Mouse (Mus musculus) limb, embryonic 12.5 days (tissue): ENCODE results near the gene Lrriq1. TPM values are rescaled to one million over a fixed set of nuclear protein-coding genes. Genes with fewer than 3 reads are reported as not detected.

ENCODE experiments used
- ATAC-seq: fragments of 200-750 bp; cut with Nextera tagmentation; 2 replicates; pipeline ENCODE4 v1.8.0; 2017; ENCODE audit warnings: low read depth, moderate TSS enrichment; ENCODE audit not compliant: insufficient number of reproducible peaks, insufficient read depth, low FRiP score, low TSS enrichment
- H3K27ac ChIP-seq: fragments of 300-500 bp; sonication (generic); 2 replicates; pipeline ENCODE4 v1.5.1; 2016; ENCODE audit warnings: mild to moderate bottlenecking, moderate library complexity
- H3K27me3 ChIP-seq: fragments of 300-500 bp; sonication (generic); 2 replicates; pipeline ENCODE4 v1.6.1; 2016; ENCODE audit warnings: mild to moderate bottlenecking, moderate library complexity
- H3K36me3 ChIP-seq: fragments of 300-500 bp; sonication (generic); 2 replicates; pipeline ENCODE4 v1.6.1; 2016; ENCODE audit warnings: mild to moderate bottlenecking, moderate library complexity
- H3K4me1 ChIP-seq: fragments of 300-500 bp; sonication (generic); replicated peaks from 2 replicates; pipeline ENCODE4 v1.6.1; 2016
- H3K4me2 ChIP-seq: fragments of 300-500 bp; sonication (generic); 2 replicates; pipeline ENCODE4 v1.6.1; 2016; ENCODE audit warnings: mild to moderate bottlenecking, moderate library complexity
- H3K4me3 ChIP-seq: fragments of 300-500 bp; sonication (generic); replicated peaks from 2 replicates; pipeline ENCODE4 v1.5.1; 2016; ENCODE audit warnings: mild to moderate bottlenecking
- H3K9ac ChIP-seq: fragments of 300-500 bp; sonication (generic); replicated peaks from 2 replicates; pipeline ENCODE4 v1.6.1; 2016; ENCODE audit warnings: mild to moderate bottlenecking, moderate library complexity
- H3K9me3 ChIP-seq: fragments of 300-500 bp; sonication (generic); 2 replicates; pipeline ENCODE4 v1.6.1; 2016; ENCODE audit warnings: mild to moderate bottlenecking, moderate library complexity
- WGBS: fragments of 180-500 bp; shearing (Covaris S2); methylation state at CpG from one replicate; pipeline ENCODE4 v1.1.7; 2016; 5-methylcytosine and 5-hydroxymethylcytosine counted together
- polyA plus RNA-seq: library from polyadenylated mRNA; unstranded; fragments of >200 nt; fragmentation: Nextera tagmentation; extraction: Ambion mirVana; gene quantifications from 2 replicates; pipeline ENCODE4 v1.2.1, GENCODE M21; 2016

Gene Lrriq1
- polyA plus RNA-seq, 1 experiment from 2014 or later, result 0.13 TPM

DNA sequence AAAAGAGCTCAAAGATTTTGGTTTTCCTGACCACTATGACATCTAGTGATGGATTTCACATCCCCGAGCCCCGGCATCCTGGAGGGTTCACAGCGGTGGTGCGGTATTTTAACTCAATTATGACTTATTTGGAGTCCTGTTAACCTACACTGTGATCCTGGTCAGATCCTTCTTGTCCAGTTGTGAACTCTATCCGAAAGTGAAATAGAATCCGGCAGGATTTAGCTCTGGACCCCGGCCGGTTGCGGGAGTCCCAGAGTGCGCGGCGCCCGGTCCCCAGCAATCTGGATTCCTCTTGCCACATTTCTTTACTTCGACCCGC lies 208.2 kb downstream of the Lrriq1 start:
- H3K27ac ChIP-seq, result no peak overlapping the region

DNA sequence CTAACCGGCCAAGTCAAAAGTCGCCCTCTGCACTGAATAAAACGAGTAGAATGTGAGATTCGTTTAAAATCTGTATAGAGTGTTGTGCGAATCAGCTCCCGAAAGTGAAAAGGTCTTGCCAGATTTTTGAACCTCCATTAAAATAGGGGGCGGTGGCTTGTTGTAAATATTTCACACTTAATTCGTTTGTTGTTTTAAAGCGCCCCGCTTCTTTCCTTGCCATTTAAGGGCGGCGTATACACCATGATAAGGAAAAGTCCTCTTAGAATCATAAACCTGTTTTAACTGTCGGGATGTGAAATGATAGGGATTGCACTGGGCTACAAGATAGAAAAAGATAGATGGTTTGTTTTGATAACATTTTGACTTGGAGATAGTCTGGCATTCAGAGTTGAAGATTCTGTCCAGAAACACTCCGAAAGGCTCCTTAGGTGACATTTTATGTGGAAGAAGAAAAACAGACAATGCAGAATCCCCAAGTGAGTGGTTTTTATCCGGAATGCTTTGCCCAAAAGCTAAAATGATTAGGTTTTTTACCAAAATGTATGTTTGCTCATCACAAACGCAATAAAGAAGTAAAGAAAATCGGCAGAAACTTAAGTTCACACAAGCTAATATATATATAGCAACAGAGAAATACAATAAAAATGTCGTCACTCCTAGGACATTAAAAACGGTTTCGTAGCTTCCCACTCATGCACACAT lies 208.7 kb downstream of the Lrriq1 start:
- Histone ChIP-seq H3K9ac (no peak overlapping the region), H3K27me3 (peaks cover 58% of the 10 kb centered on the region), H3K4me1 (peaks cover 18% of the 10 kb centered on the region), H3K9me3 (no peaks in the 10 kb centered on the region), H3K4me2 (peak overlapping the region; percentile 65), H3K36me3 (no peaks in the 10 kb centered on the region), H3K4me3 (peak overlapping the region; percentile 42), H3K27ac (no peak overlapping the region)
- WGBS, result 0% methylated on average over 20 of the region's 20 CpGs
- ATAC-seq, result no peak

More for the DNA sequence above, 208.2 kb downstream of the Lrriq1 start:
- Histone ChIP-seq H3K27me3 (peaks cover 62% of the 10 kb centered on the region), H3K4me3 (peak overlapping the region; percentile 42), H3K4me2 (peak overlapping the region; percentile 65), H3K4me1 (peaks cover 18% of the 10 kb centered on the region), H3K9ac (peak overlapping the region; percentile 44), H3K9me3 (no peaks in the 10 kb centered on the region), H3K36me3 (no peaks in the 10 kb centered on the region)
- ATAC-seq, result no peak; the same call in 1 of the 2 replicates
- WGBS, result 2% methylated on average over 15 of the region's 15 CpGs

- Histone ChIP-seq H3K27ac (no peak overlapping the region), H3K4me3 (peak overlapping the region; percentile 42), H3K4me1 (peaks cover 18% of the 10 kb centered on the region), H3K4me2 (peak overlapping the region; percentile 65), H3K9ac (no peak overlapping the region), H3K27me3 (peaks cover 52% of the 10 kb centered on the region), H3K36me3 (no peaks in the 10 kb centered on the region), H3K9me3 (no peaks in the 10 kb centered on the region)
- ATAC-seq, result no peak
- under 1% methylated on average over 17 of the region's 17 CpGs for WGBS
Measured at GRCm38 (mm10) chr10:103026636-103027225, 209.4 kb downstream of the Lrriq1 start.

DNA sequence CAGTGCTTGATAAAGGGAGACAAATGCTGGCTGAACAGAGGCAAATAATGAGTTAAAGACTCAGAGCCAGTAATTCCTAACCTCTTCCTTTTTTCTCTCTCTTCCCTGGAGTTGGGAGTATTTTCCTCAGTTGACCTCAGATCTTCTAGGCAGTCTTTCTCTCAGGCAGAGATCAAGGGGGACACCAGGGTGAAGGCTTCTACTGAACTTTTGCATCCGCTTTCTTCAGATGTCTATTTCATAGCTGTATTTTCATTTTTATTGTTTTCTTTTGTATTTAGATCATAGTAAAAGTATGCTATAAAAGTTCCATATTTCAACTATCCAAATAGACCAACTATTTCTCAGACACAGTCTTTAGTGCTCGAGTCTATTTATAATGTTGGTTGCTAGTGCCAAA lies 233.6 kb downstream of the Lrriq1 start:
- Histone ChIP-seq H3K36me3 (no peaks in the 10 kb centered on the region), H3K4me2 (no peak overlapping the region), H3K4me1 (0 out of 2 replicates have a peak, but pooled peaks cover 5% of the 10 kb centered on the region), H3K4me3 (no peak overlapping the region), H3K9me3 (no peaks in the 10 kb centered on the region), H3K9ac (no peak overlapping the region), H3K27ac (no peak overlapping the region), H3K27me3 (no peaks in the 10 kb centered on the region)
- WGBS, result 82% methylated on average over 2 of the region's 2 CpGs
- no peak for ATAC-seq

- H3K9ac ChIP-seq, result no peak overlapping the region
- no peaks in the 10 kb centered on the region for H3K27me3 ChIP-seq
- H3K4me2 ChIP-seq, result peak overlapping the region; percentile 43
- 11% methylated on average over 8 of the region's 8 CpGs for WGBS
- no peak for ATAC-seq
- H3K4me3 ChIP-seq, result no peak overlapping the region
- H3K4me1 ChIP-seq, result 0 out of 2 replicates have a peak, but pooled peaks cover 5% of the 10 kb centered on the region
- H3K27ac ChIP-seq, result no peak overlapping the region
- no peaks in the 10 kb centered on the region for H3K36me3 ChIP-seq
- no peaks in the 10 kb centered on the region for H3K9me3 ChIP-seq
Measured at GRCm38 (mm10) chr10:103000902-103001301, 235.2 kb downstream of the Lrriq1 start.

DNA sequence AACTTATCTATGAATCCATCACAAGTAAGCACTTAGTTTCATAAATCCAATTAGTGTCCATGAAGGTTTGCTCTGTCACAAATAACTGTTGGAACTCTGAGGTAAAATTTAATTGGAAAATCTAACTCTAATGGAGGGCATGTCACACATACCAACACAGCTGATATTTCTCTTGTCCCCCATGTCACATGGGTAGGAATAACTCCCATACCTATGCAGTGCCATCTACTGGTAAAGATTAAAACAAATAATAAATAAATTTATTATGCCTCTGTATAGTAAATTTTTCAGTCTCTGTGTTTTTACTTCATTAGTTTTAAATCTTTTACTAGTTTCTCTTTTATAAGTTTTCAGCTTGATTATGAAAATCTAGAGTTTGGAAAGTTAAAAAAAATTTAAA lies 236.5 kb downstream of the Lrriq1 start:
- Histone ChIP-seq H3K4me3 (no peak overlapping the region), H3K4me1 (0 out of 2 replicates have a peak, but pooled peaks cover 5% of the 10 kb centered on the region), H3K4me2 (no peak overlapping the region), H3K27ac (no peak overlapping the region), H3K36me3 (no peaks in the 10 kb centered on the region), H3K27me3 (no peaks in the 10 kb centered on the region), H3K9me3 (no peaks in the 10 kb centered on the region), H3K9ac (no peak overlapping the region)
- no peak for ATAC-seq

Other genes with a start within 250 kb of the Lrriq1 start
- 4.0 and 4.1 TPM in 2 replicates for gene Alx1, start 206.1 kb downstream of the Lrriq1 start, polyA plus RNA-seq
- gene Slc6a15, start 131.5 kb upstream of the Lrriq1 start, polyA plus RNA-seq, result 2.1 TPM in 2 replicates